Mouse (Mus musculus) embryo, embryonic 10.5 days (tissue): ENCODE results near the gene Pprc1.
A peak's percentile ranks its signal among the peaks of the same experiment; 100 is the strongest.

Experiments
- DNase-seq: peaks from one replicate; pipeline ENCODE4 v3.0.0-alpha.2; 2015; ENCODE audit warnings: low spot score

The Pprc1 gene

GRCm38 (mm10) chr19:46056388-46056946 lies 11.8 kb downstream of the Pprc1 start:
- DNase-seq = peak; percentile 98

GRCm38 (mm10) chr19:46056947-46057607 lies 12.4 kb downstream of the Pprc1 start:
- peak; percentile 86 for DNase-seq

GRCm38 (mm10) chr19:46058466-46058865 lies 13.8 kb downstream of the Pprc1 start:
- no peak for DNase-seq

GRCm38 (mm10) chr19:46060845-46061244 lies 16.2 kb downstream of the Pprc1 start:
- no peak for DNase-seq

GRCm38 (mm10) chr19:46068054-46068453 lies 23.4 kb downstream of the Pprc1 start:
- no peak for DNase-seq

- DNase-seq = no peak
These were observed 28.6 kb downstream of the Pprc1 start for GRCm38 (mm10) chr19:46073285-46073684.

GRCm38 (mm10) chr19:46074266-46074665 lies 29.6 kb downstream of the Pprc1 start:
- DNase-seq = no peak

- DNase-seq = peak; percentile 99
These were observed 31.2 kb downstream of the Pprc1 start, which contains the start of gene Nolc1 for GRCm38 (mm10) chr19:46075616-46076607. TSS of gene Nolc1 (plus strand) at chr19:46075863.

GRCm38 (mm10) chr19:46078535-46078934 lies 33.8 kb downstream of the Pprc1 start:
- DNase-seq = no peak

- no peak for DNase-seq
These were observed 40.5 kb downstream of the Pprc1 start for GRCm38 (mm10) chr19:46085185-46085584.

- peak; percentile 74 for DNase-seq
These were observed 41.7 kb downstream of the Pprc1 start for GRCm38 (mm10) chr19:46086337-46086736.

- DNase-seq = no peak
These were observed 43.2 kb downstream of the Pprc1 start for GRCm38 (mm10) chr19:46087871-46088270.

GRCm38 (mm10) chr19:46091641-46092040 lies 47.0 kb downstream of the Pprc1 start:
- DNase-seq = no peak

- no peak for DNase-seq
These were observed 49.5 kb downstream of the Pprc1 start for GRCm38 (mm10) chr19:46094144-46094543.

GRCm38 (mm10) chr19:46095291-46095690 lies 50.6 kb downstream of the Pprc1 start:
- no peak for DNase-seq

- DNase-seq = no peak
These were observed 51.7 kb downstream of the Pprc1 start for GRCm38 (mm10) chr19:46096396-46096795.

- no peak for DNase-seq
These were observed 54.9 kb downstream of the Pprc1 start for GRCm38 (mm10) chr19:46099561-46099960.

GRCm38 (mm10) chr19:46103437-46104186 lies 58.9 kb downstream of the Pprc1 start:
- DNase-seq = no peak

GRCm38 (mm10) chr19:46104187-46104557 lies 59.5 kb downstream of the Pprc1 start:
- DNase-seq = no peak

- DNase-seq = no peak
These were observed 65.5 kb downstream of the Pprc1 start for GRCm38 (mm10) chr19:46110214-46110613.

- DNase-seq = no peak
These were observed 66.1 kb downstream of the Pprc1 start for GRCm38 (mm10) chr19:46110781-46111180.

- DNase-seq = no peak
These were observed 69.9 kb downstream of the Pprc1 start for GRCm38 (mm10) chr19:46114617-46115016.
